Mouse (Mus musculus) G1E (cell line): Measurements from ENCODE around the gene Hoxa7.

Experiments used
- CTCF ChIP-seq: IDR thresholded peaks from 2 replicates; pipeline ENCODE4 v1.5.1; 2012; ENCODE audit warnings: low read depth, low read length, inconsistent platforms, mixed read lengths
- GATA1 ChIP-seq: IDR thresholded peaks from 2 replicates; pipeline ENCODE4 v1.6.1; 2012; ENCODE audit warnings: borderline replicate concordance, low read length, inconsistent platforms, mixed read lengths
- GATA2 ChIP-seq: IDR thresholded peaks from 2 replicates; pipeline ENCODE4 v1.6.1; 2012; ENCODE audit warnings: low read depth, low read length, inconsistent platforms, borderline replicate concordance
- POLR2AphosphoS5 ChIP-seq: IDR thresholded peaks from 2 replicates; pipeline ENCODE4 v1.6.1; 2012; ENCODE audit warnings: low read depth, low read length, inconsistent platforms; ENCODE audit not compliant: insufficient replicate concordance
- TAL1 ChIP-seq: conservative IDR thresholded peaks from 2 replicates; pipeline ENCODE4 v1.6.1; 2012; ENCODE audit warnings: low read depth, low read length, inconsistent platforms, mixed read lengths

DNA sequence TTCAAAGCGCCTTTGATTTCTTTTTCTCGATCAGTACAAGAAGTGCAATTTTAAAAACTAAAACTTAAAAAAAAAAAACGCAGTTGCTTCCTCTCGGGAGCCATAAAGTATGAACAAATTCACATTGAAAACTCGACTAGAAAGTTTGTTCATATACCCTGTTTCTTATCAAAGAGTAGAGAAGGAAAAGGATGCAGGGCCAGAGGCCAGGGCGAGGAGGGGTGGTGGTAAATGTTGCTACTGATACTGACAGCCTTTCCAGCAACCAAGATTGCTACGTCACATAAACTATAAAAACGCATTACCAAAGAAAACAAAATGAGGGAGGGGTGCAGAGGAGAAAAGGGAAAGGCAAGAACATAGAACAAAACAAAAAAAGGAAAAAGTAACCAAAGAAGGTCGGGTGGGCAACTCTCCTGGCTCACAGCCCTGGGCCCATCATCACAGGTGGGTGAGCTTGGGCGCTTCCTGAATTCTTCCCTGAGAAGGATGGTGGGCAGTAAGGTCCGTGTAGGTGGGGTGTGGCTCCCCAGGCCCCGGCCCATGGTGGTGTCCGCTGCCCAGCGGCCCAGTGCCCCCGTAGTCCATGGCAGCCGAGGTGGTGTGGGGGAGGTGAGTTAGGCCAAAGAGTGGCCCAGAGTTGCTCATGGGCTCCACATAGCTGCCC is 52.0 kb downstream of the Hoxa7 start:
- TF ChIP-seq CTCF (no peak), GATA1 (no peak), TAL1 (no peak), POLR2AphosphoS5 (no peak), GATA2 (no peak)
